Comparison of ENCODE assay signal across 26 mouse cellular contexts in genomic region chr19:43998802-43999527, GRCm38 (mm10). TPM values are rescaled to one million over a fixed set of nuclear protein-coding genes. Genes with fewer than 3 reads are reported as not detected.
A peak's percentile ranks its signal among the peaks of the same experiment; 100 is the strongest.
DNase-seq lines count a peak whose midpoint lies in the region; ATAC-seq lines count a peak whose summit lies in the region.
"Had no signal": no experiment of that assay in that cellular context is flagged by ENCODE, and none has a peak within 500 bp of the region (broad histone marks: within the 10 kb centered on the region; RNA-seq: fewer than 3 reads in every experiment).

No protein-coding gene starts in this region.

- ATAC-seq in intestine, embryonic 16.5 days = peak; percentile 81
- no peak for ATAC-seq in liver, embryonic 11.5 days (replicated peaks; ENCODE audit: low FRiP score)
- ATAC-seq in liver, embryonic 15.5 days (ENCODE audit: insufficient read depth) = peak; percentile 74
- ATAC-seq in forebrain, embryonic 11.5 days (replicated peaks; ENCODE audit: low FRiP score) = no peak
- ATAC-seq: forebrain, embryonic 15.5 days had no signal

- no peak for DNase-seq in liver, embryonic 11.5 days (ENCODE audit: low spot score)
- DNase-seq in forebrain, embryonic 11.5 days (ENCODE audit: low spot score) = no peak
- no peak for DNase-seq in spleen, adult 12 weeks (ENCODE audit: low spot score)
- DNase-seq in kidney, postnatal 25 days = no peak
- no peak for DNase-seq in adrenal gland, adult 8-10 months
- DNase-seq: adrenal gland, postnatal 25 days; cerebellum, adult 2 months; cerebellum, postnatal 14 days; embryo, embryonic 11 days; gastrocnemius, postnatal 36 days; heart, adult 11 months; heart, postnatal 10 days had no signal

- no peaks in the 10 kb centered on the region for H3K4me1 ChIP-seq in intestine, embryonic 16.5 days (ENCODE audit: control insufficient read depth, insufficient read depth, low read length)
- no peaks in the 10 kb centered on the region for H3K4me1 ChIP-seq in liver, embryonic 11.5 days (replicated peaks; ENCODE audit: control insufficient read depth, insufficient read depth, low read length)
- 0 out of 2 replicates have a peak, but pooled peaks cover 3% of the 10 kb centered on the region for H3K4me1 ChIP-seq in liver, embryonic 15.5 days (replicated peaks)
- H3K4me1 ChIP-seq in forebrain, embryonic 11.5 days (replicated peaks; ENCODE audit: control insufficient read depth, insufficient read depth, low read length) = no peaks in the 10 kb centered on the region
- H3K4me1 ChIP-seq: embryonic facial prominence, embryonic 15.5 days; forebrain, embryonic 10.5 days; forebrain, embryonic 15.5 days; hindbrain, embryonic 13.5 days had no signal

- H3K9me3 ChIP-seq in intestine, embryonic 16.5 days (ENCODE audit: control insufficient read depth, low read length) = no peaks in the 10 kb centered on the region
- H3K9me3 ChIP-seq in liver, embryonic 11.5 days (ENCODE audit: control insufficient read depth, low read length) = no peaks in the 10 kb centered on the region
- no peaks in the 10 kb centered on the region for H3K9me3 ChIP-seq in liver, embryonic 15.5 days (replicated peaks)
- no peaks in the 10 kb centered on the region for H3K9me3 ChIP-seq in forebrain, embryonic 11.5 days (ENCODE audit: control insufficient read depth, low read length)
- H3K9me3 ChIP-seq: embryonic facial prominence, embryonic 15.5 days; forebrain, embryonic 10.5 days; forebrain, embryonic 15.5 days; heart, embryonic 10.5 days; hindbrain, embryonic 13.5 days had no signal

- no peak overlapping the region for H3K4me2 ChIP-seq in intestine, embryonic 16.5 days (ENCODE audit: low read depth, low read length)
- no peak overlapping the region for H3K4me2 ChIP-seq in liver, embryonic 11.5 days
- no peak overlapping the region for H3K4me2 ChIP-seq in liver, embryonic 15.5 days
- no peak overlapping the region for H3K4me2 ChIP-seq in forebrain, embryonic 11.5 days (ENCODE audit: low read depth, low read length, severe bottlenecking)
- H3K4me2 ChIP-seq: embryonic facial prominence, embryonic 15.5 days; forebrain, embryonic 15.5 days; hindbrain, embryonic 13.5 days had no signal

- no peaks in the 10 kb centered on the region for H3K36me3 ChIP-seq in intestine, embryonic 16.5 days (ENCODE audit: control insufficient read depth, insufficient read depth, low read length)
- no peaks in the 10 kb centered on the region for H3K36me3 ChIP-seq in liver, embryonic 11.5 days (ENCODE audit: control insufficient read depth, insufficient read depth, low read length)
- H3K36me3 ChIP-seq in liver, embryonic 15.5 days (replicated peaks) = no peaks in the 10 kb centered on the region
- no peaks in the 10 kb centered on the region for H3K36me3 ChIP-seq in forebrain, embryonic 11.5 days (ENCODE audit: control insufficient read depth, insufficient read depth, low read length)
- H3K36me3 ChIP-seq: embryonic facial prominence, embryonic 15.5 days; forebrain, embryonic 10.5 days; forebrain, embryonic 15.5 days; heart, embryonic 10.5 days; hindbrain, embryonic 13.5 days had no signal

- H3K27ac ChIP-seq in intestine, embryonic 16.5 days (ENCODE audit: low read length) = no peak overlapping the region; the same call in 1 of the 2 replicates
- peak overlapping the region; percentile 42; the same call in 1 of the 2 replicates for H3K27ac ChIP-seq in liver, embryonic 11.5 days (ENCODE audit: low read depth, low read length)
- peak overlapping the region; percentile 76 for H3K27ac ChIP-seq in liver, embryonic 15.5 days (replicated peaks)
- H3K27ac ChIP-seq in forebrain, embryonic 11.5 days (ENCODE audit: low read depth, low read length) = no peak overlapping the region
- H3K27ac ChIP-seq: embryonic facial prominence, embryonic 15.5 days; forebrain, embryonic 10.5 days; forebrain, embryonic 15.5 days; heart, embryonic 10.5 days; hindbrain, embryonic 13.5 days had no signal

- WGBS in intestine, embryonic 16.5 days = 65% methylated on average over 11 of the region's 11 CpGs
- WGBS in liver, embryonic 11.5 days = 74% methylated on average over 11 of the region's 11 CpGs
- 60% methylated on average over 11 of the region's 11 CpGs for WGBS in liver, embryonic 15.5 days (ENCODE audit: insufficient replicate concordance)
- 89% methylated on average over 11 of the region's 11 CpGs for WGBS in forebrain, embryonic 11.5 days

- no peak overlapping the region for H3K4me3 ChIP-seq in intestine, embryonic 16.5 days (ENCODE audit: low read length)
- H3K4me3 ChIP-seq in liver, embryonic 11.5 days (ENCODE audit: low read depth, low read length) = no peak overlapping the region
- H3K4me3 ChIP-seq in liver, embryonic 15.5 days (replicated peaks) = no peak overlapping the region
- no peak overlapping the region for H3K4me3 ChIP-seq in forebrain, embryonic 11.5 days (ENCODE audit: low read depth, low read length)
- H3K4me3 ChIP-seq: embryonic facial prominence, embryonic 15.5 days; erythroblast, embryonic 14.5 days; forebrain, embryonic 10.5 days; forebrain, embryonic 15.5 days; heart, embryonic 10.5 days; hindbrain, embryonic 13.5 days had no signal

- no peaks in the 10 kb centered on the region for H3K27me3 ChIP-seq in intestine, embryonic 16.5 days (replicated peaks; ENCODE audit: control insufficient read depth, insufficient read depth, low read length)
- no peaks in the 10 kb centered on the region for H3K27me3 ChIP-seq in liver, embryonic 11.5 days (replicated peaks; ENCODE audit: control insufficient read depth, insufficient read depth, low read length)
- no peaks in the 10 kb centered on the region for H3K27me3 ChIP-seq in liver, embryonic 15.5 days
- H3K27me3 ChIP-seq in forebrain, embryonic 11.5 days (ENCODE audit: control insufficient read depth, insufficient read depth, low read length) = no peaks in the 10 kb centered on the region
- H3K27me3 ChIP-seq: embryonic facial prominence, embryonic 15.5 days; forebrain, embryonic 15.5 days; hindbrain, embryonic 13.5 days had no signal

- H3K9ac ChIP-seq in intestine, embryonic 16.5 days (ENCODE audit: low read depth, low read length) = no peak overlapping the region
- H3K9ac ChIP-seq in liver, embryonic 11.5 days (ENCODE audit: low read depth, low read length) = no peak overlapping the region
- H3K9ac ChIP-seq in liver, embryonic 15.5 days = no peak overlapping the region
- H3K9ac ChIP-seq in forebrain, embryonic 11.5 days (ENCODE audit: low read length) = no peak overlapping the region
- H3K9ac ChIP-seq: embryonic facial prominence, embryonic 15.5 days; forebrain, embryonic 15.5 days; hindbrain, embryonic 13.5 days had no signal

RNA-seq across cellular contexts. Expression of gene Cpn1, which starts 12.6 kb away (rescaled TPM):
- 27.7 and 32.4 TPM in 2 replicates for polyA plus RNA-seq in intestine, embryonic 16.5 days (2015; fragmentation: Nextera tagmentation; extraction: Ambion mirVana)
- 53.7 and 53.9 TPM in 2 replicates for polyA plus RNA-seq in liver, embryonic 11.5 days (2014; fragmentation: Nextera tagmentation; extraction: Ambion mirVana)
- 81.5 and 93.1 TPM in 2 replicates for polyA plus RNA-seq in liver, embryonic 15.5 days (2015; fragmentation: Nextera tagmentation; extraction: Ambion mirVana)
- 0.09 TPM in 1 of 2 replicates, not detected in the other for polyA plus RNA-seq in forebrain, embryonic 11.5 days (2014; fragmentation: Nextera tagmentation; extraction: Ambion mirVana)
- under 1 TPM in 1 of 4 experiments, not detected in 3; 0.12 TPM for total RNA-seq in adrenal gland, adult 8-10 months (2022)
- total RNA-seq: adrenal gland, postnatal 25 days; common myeloid progenitor, adult 5-6 weeks; gastrocnemius, postnatal 36 days; heart, postnatal 10 days; hematopoietic stem cell, adult 5-6 weeks had no signal
- polyA plus RNA-seq: embryonic facial prominence, embryonic 11.5 days had no signal

RNA-seq across cellular contexts. Expression of gene Cyp2c23, which starts 30.0 kb away (rescaled TPM):
- 5.9 and 9.0 TPM in 2 replicates for polyA plus RNA-seq in intestine, embryonic 16.5 days (2015; fragmentation: Nextera tagmentation; extraction: Ambion mirVana)
- 4.4 and 5.1 TPM in 2 replicates for polyA plus RNA-seq in liver, embryonic 11.5 days (2014; fragmentation: Nextera tagmentation; extraction: Ambion mirVana)
- polyA plus RNA-seq in liver, embryonic 15.5 days (2015; fragmentation: Nextera tagmentation; extraction: Ambion mirVana) = 26.7 and 31.2 TPM in 2 replicates
- not detected in 2 replicates for polyA plus RNA-seq in forebrain, embryonic 11.5 days (2014; fragmentation: Nextera tagmentation; extraction: Ambion mirVana)
- total RNA-seq in adrenal gland, adult 8-10 months (2022) = 1 to 10 TPM in 3 of 4 experiments, under 1 TPM in 1; 0.30 to 2.2 (median 1.0) TPM
- total RNA-seq: common myeloid progenitor, adult 5-6 weeks; hematopoietic stem cell, adult 5-6 weeks; MEL had no signal
- polyA plus RNA-seq: C2C12; cerebellum, adult 2 months; embryonic facial prominence, embryonic 11.5 days; embryonic facial prominence, embryonic 15.5 days; erythroblast, embryonic 14.5 days; forebrain, embryonic 10.5 days; forebrain, embryonic 15.5 days; heart, embryonic 14.5 days; hindbrain, embryonic 13.5 days had no signal

RNA-seq across cellular contexts. Expression of gene Dnmbp, which starts 59.0 kb away (rescaled TPM):
- polyA plus RNA-seq in intestine, embryonic 16.5 days (2015; fragmentation: Nextera tagmentation; extraction: Ambion mirVana) = 34.2 and 34.3 TPM in 2 replicates
- 7.5 and 8.7 TPM in 2 replicates for polyA plus RNA-seq in liver, embryonic 11.5 days (2014; fragmentation: Nextera tagmentation; extraction: Ambion mirVana)
- polyA plus RNA-seq in liver, embryonic 15.5 days (2015; fragmentation: Nextera tagmentation; extraction: Ambion mirVana) = 2.5 and 2.7 TPM in 2 replicates
- polyA plus RNA-seq in forebrain, embryonic 11.5 days (2014; fragmentation: Nextera tagmentation; extraction: Ambion mirVana) = 17.8 TPM in 2 replicates
- total RNA-seq in adrenal gland, adult 8-10 months (2022) = 10 to 100 TPM; 15.2 to 24.8 (median 20.3) TPM
- polyA plus RNA-seq: erythroblast, embryonic 14.5 days had no signal

Comparison
In these comparisons a context has a peak if more than half of its experiments do, and no peak if none do; other contexts are left out.
1. ATAC-seq: peak in intestine, embryonic 16.5 days (single experiment) and liver, embryonic 15.5 days (single experiment); none in liver, embryonic 11.5 days (single experiment) and forebrain, embryonic 11.5 days (single experiment).
2. H3K27ac ChIP-seq: peak in liver, embryonic 11.5 days (single experiment) and liver, embryonic 15.5 days (single experiment); none in intestine, embryonic 16.5 days (single experiment) and forebrain, embryonic 11.5 days (single experiment).
3. RNA of gene Cpn1, which starts 12.6 kb away (polyA plus RNA-seq): 81.5 to 93.1 TPM in liver, embryonic 15.5 days, 53.7 to 53.9 TPM in liver, embryonic 11.5 days and 27.7 to 32.4 TPM in intestine, embryonic 16.5 days; 0.09 TPM in forebrain, embryonic 11.5 days; every median in the first group is over 10 times any median in the second.